Mouse (Mus musculus) monocyte, adult 2 months (primary cell): ENCODE data around the gene Zc3h8.

Source experiments
- DNase-seq, 2 experiments: peaks; one replicate each; pipeline ENCODE4 v3.0.0; 2022; ENCODE audit warnings: low spot score in 2 of 2, low read depth in 1 of 2

Gene Zc3h8

DNA sequence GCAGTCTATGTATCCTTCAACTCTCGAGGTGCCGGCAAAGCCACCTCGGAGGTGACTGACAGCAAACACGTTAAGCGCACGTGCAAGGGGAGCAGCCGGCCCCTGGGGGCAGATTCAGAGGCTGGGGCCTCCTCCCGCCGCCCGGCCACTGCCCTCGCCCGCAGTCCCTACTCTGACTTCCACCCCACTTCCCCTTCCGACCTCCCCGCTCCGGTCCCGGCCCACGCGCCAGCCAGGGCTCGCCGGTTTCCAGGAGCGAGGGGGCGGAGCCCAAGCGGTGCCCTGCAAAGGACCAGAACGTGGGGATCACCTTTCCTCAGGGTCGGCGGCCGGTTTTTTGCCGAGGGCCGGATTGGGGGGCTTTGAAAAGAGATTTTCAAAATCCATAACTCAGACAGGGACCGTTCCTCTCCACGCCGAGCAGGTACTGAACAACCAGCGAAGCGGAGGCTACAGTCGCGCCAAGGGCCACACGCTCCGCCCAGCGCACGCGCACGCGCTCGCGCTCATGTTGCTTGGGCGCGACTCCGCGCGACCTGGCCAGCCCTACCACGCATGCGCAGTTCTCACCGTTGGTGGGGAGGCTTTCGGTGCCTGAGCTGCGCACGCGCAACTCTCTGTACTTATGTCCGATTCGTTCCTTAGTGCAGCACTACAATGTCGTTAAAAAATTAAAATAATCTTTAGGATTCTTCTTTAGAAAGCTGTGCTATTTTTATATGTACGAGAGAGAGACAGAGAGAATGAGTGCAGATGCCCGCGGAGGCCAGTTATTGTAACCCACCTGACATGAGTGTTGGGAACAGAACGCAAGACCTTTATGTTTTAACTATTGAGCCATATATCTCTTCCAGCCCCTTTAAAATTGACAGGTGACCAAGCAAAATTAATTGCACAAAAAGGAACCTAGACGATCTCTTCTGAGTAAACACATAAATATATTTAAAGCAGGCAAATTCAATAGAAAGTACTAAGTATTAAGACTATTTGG is at the start of gene Zc3h8:
Gene Zc3h8 (minus strand): TSS at position 540 of the 991 bp plus-strand sequence.
- peak; percentile 87 to 92 for DNase-seq

DNA sequence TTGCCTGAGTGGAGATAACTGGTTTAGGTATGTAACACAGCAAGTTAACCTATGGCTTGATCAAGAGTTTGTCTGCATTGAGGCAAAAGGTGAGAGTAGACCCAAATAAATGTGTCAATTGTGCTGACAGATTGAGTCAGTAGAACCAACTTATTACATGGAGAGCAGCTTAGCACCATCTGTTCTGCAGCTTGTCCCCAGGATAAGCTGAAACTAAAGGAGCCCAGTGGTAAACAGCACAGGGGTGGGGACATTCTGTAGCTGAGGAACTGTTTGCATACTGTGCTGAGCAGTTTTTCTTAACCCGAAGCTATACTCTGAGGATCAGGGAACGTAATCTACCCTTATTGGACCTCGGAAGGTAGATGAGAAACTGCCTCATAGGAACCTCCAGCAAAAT is 40.9 kb upstream of the Zc3h8 start:
- no peak for DNase-seq

DNA sequence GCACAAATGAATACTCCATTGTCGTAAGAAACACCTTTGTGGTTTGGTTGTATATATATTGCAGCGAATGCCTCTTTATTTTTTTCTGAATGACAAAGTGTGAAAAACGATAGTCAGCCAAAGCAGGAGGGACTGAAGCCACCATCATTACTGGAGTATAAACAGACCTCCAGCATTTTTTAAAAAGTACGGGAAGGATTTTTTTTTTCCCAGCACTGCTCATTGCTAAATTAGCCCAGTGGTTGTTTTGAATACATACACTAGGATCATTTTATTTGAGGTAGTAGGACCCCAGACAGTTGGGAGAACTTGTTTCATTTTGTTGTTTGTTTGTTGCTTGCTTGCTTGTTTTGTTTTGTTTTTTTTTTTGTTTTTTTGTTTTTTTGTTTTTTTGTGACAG is 31.7 kb upstream of the Zc3h8 start:
- no peak for DNase-seq

DNA sequence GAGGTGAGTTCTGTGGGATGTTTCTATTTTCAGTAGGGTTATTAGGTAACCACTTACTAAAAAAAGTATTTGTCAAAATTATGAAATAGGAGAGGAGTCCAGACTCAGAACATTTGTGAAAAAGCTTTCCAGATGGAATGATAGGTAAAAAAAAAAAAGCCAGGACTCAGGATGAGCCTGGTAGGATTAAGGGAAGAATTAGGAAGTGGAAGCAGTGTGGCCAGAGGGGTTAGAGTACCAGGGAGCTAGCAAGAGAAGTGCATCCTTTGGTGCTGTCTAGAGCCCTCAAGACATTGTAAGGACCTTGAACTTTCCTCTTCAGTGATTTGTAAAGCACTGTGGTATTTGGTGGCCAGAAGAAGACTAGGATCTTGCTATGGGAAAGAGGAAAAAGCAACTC is 28.4 kb upstream of the Zc3h8 start:
- DNase-seq, result no peak

DNA sequence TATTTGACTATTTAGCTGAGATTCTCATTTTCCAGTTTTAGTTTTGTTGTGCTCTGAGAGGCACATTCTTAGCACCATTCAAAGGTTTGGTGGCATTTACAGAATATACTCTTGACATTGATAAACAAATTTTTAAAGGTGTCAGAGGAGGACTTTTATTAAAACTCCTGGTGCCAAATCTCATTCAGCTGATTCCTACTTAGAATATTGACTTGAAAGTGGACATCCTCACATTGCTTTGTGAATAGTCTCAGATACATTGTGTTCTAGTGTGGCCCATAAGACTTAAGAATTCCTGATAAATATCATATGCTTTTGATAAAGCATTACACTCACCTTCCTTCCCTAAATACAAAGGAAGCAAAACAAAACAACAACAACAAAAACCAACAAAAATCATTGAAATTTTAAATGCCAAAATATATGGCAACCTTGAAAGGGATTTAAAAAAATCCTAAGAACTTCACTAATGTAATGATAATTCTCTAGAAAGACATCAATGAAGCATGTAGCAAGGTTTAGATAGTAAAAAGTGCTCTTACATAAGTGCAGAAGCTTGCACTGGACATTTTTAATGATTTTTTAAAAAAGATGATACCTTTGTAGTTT is 24.7 kb upstream of the Zc3h8 start:
- no peak for DNase-seq

DNA sequence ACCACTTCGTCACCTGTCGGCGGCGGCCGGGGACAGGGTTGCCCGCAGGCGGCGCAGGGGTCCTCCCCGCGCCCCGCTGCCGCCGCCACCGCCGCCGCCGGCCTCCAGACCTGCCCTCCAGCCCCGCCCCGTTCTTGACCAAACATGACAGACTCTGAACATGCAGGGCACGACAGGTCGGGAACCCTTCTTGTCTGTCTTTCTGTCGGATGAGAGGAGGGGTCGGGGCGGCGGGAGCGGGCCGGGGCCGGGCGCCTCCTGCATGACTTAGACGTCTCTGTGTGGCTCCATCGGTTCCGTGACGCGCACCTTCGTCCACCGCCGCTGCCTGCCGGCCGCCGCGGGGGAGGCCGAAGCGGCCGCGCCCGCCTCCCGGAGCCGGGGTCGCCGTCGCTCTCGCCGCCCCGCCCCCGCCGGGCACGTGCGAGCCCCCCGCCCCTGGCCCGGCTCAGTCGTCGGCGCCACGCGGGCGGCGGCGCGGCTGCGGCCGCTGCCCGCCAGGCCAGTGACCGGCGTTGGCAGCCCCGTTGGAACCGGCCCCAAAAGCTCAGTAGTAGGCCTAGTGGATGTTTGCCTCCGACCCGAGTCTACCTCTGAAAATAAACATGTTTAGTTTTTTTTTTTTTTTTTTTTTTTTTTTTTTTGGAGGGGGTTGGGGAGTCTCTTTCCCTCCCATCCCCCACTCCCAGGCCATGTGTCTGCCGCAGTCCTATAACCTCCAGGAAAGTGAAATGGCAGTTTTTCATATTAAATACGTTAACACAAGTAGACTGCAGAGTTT is 24.0 kb upstream of the Zc3h8 start, which contains the start of gene Gm10762:
Gene Gm10762 (minus strand): TSS at position 65 of the 781 bp plus-strand sequence.
- DNase-seq, result peak; percentile 17 to 64

DNA sequence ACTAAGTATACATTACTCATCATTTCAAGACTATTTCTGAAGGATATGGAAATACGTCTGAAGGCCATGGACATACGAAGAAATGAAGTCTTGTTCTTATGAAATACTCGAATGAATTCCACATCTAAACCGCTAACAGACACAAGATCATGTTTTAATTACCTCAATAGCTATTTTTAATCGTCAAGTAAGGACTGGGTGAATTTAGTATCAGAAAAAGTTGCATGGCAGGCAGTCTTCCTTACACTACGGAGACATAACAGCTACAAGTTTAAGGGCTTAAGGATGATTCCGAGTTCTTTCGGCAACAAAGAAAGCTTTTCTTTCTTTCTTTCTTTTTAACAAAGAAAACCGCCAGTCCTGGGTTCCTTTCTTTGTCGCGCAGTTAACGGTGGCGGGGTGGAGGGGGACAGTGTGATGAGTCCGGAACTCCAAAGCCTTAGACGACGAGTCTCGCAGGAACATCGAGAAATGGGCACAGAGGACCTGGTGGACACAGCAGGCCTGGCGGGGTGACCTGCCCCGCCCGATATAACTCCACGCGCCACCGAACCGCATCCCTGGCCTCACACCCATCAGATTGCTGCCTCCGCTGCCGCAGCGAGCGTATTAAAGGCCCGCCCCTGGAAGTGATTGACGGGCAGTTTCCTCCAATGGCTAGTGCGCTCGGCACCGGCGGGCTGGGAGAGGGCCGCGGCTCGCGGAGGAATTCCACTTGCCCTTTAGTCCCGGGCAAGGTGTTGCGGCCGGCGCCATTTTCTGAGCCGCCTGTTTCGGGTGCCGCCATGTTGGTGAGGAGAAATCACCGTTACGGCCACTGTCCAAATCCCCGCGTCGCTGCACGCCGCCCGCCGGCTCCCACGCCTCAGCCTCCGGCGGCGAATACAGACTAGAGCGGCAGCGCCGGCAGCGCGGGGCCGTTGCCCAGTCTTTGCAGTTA is 23.0 kb upstream of the Zc3h8 start, which contains the start of gene Zc3h6:
Gene Zc3h6 (plus strand): TSS at position 762 of the 940 bp plus-strand sequence.
- peak; percentile 95 to 98 for DNase-seq

DNA sequence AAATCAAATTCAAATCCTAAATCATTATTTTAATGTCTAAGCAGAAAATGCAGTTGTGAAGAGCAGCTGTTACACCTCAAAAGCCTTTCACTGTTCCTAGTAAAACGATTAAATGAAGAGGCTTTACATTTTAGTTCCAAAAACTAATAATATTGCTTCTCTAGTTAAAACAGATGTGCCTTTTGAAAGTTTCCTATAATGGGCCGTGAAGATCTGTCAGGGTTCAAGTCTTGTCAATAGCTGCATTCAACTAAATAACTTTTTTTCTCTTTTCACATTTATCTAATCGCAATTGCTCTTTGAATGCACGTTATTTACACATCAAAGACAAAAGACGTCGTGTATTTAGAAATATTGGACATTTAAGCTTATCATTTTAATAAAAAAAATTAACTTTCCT is 22.4 kb upstream of the Zc3h8 start:
- DNase-seq, result no peak

DNA sequence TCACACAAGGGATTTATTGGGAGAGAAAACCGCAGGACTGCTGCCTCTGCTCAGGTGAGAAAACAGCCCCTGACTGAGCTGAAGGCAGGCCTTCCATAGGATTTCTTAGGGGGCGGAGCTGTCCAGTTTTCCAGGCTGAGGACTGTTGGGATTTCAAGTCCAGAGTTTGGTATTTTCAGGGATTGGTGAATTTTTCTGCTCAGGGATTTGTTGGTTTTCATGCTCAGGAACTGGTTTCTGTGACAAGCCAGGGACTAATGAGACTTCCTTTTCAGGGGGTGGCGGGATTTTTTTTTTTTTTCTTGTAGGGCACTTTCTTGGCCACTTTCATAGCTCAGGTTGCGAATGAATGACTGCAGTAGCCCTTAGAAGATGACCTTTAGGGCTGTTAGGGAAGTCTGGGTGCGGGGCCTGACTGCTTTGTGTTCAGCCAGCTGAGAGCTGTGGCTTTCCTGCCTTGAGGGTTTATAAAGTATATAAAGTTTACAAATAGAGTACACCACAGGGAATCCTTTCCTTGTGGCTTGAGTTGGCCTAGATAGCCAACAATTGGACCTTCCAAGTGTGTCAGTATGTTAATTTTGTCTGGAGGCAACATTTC is 21.7 kb upstream of the Zc3h8 start:
- DNase-seq, result no peak

DNA sequence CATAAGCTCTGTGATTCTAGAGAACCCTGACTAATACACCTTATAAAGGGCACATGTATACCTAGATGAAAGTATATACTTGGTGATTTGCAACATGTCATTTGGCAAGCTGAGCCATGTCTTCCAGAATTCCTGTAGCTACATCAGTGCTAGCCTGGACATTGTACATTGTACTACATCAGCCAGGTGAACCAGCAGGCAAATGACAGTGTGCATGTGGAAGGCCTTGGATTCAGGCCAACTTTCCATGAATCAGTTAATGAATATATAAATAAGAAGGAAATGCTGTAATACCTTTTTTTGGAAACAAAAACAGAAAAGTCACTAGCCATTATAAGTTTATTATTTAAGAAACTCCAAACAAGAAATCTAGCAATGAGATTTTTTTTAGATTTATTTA is 10.3 kb upstream of the Zc3h8 start:
- DNase-seq, result no peak

DNA sequence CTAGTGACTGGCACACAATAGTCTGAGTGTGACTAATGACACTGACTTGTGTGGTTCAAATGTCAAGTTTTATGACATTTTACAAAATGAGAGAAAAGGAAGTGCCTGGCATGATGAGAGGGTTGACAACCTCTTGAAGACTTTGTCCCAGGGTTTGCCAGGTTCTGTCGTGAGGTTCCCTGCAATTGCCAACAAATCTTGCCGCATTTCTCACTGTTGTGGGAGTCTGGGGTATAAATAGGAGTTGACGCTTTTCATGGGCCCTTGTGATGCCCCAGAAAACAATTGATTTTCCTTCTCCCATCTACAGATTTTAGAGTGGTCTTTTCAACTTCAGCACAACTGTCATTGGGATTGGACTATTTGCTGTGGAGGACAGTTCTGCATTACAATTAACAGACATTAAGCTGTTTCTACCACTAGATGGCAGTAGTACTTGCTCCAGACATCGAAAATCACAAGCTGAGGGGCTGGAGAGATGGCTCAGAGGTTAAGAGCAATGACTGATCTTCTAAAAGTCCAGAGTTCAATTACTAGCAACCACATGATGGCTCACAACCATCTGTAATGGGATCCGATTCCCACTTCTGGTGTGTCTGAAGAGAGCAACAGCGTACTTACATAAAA is 4.2 kb upstream of the Zc3h8 start:
- DNase-seq, result no peak

DNA sequence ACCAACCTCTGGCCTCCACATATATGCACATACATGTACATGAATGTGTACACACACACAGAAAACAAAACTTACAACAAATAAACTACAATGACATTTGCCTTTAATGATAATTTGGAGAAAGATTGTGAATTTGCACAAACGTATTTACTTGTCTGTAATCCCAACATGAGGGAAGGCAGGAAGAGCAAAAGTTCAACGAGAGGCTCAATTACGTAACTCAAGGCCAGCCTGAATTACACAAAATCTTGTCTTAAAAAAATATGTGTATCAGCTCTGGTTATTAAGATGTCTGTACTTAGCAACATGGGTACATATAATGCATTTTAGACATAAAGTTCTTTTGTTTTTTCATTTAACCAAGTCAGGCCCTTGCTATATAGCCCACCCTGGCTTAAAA is 7.6 kb downstream of the Zc3h8 start:
- DNase-seq, result no peak

DNA sequence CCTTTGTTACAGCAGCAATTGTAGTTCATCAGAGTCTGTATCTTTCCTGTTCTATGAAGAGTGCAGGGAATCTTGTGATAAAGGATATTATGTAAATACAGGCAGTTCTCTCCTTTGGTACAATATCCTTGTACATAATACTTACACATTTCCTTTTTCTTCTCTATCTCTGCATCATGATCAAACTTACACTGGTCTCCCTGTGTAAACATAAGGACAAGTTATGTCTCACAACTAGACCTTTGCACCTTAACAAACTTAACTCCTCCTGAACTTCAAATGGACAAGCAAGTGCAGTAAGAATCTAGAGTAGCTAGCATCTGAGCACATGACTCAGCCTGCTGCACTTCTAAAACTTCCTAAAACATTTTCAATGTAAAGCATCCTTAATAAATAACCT is 13.2 kb downstream of the Zc3h8 start:
- DNase-seq, result no peak

DNA sequence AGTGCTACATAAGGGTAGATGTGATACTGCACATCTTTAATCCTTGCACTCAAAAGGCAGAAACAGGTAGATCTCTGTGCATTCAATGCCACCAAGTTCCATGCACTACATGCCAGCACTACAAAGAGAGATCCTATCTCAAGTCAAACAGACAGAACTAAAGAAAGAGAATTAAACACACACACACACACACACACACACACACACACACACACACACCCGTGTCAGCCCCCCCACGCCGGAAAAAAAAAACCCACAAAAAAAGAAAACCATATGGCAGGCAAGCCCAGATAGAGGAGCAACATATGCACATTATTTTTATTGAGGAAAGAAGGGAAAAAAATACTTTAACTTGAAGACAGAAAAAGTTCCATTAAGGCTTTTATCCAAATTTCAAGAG is 15.4 kb downstream of the Zc3h8 start:
- no peak for DNase-seq

DNA sequence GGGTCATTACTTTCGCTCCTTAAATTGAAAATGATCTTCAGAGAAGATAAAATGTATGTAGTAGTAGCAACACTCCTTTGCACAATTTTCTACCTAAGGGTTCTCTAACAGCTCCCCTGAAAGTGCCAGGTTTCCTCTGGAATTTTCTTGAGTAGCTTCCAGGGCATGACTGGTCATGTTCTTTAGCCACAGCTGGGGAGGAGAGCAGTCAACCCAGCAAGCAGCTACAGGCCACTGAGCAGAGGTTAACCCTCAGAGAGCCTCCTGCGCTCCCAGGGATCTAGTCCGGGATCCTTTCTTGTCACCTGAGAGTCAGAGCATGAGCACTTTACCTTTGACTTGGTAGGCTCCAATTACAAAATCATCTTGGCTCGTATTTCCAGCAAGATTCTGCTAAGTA is 19.1 kb downstream of the Zc3h8 start:
- no peak for DNase-seq

DNA sequence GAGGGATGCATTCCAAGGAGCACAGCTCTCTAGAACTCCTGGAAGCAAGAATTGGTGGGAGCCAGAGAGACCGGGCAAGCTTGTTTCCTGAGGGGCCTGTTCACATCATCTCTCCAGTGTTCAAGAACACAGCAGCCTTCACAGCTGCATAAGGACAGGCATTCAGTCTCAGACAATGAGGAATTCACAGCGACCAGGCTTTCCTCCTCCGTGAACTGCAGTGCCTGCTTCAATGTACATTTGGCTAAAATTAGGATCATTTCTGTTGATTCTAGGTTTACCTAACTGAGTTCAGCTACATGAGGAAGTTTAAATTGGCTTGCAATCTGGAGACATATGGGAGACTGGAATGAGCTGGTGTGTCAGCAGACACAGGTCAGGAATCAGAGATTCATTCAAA is 27.3 kb downstream of the Zc3h8 start:
- no peak for DNase-seq

DNA sequence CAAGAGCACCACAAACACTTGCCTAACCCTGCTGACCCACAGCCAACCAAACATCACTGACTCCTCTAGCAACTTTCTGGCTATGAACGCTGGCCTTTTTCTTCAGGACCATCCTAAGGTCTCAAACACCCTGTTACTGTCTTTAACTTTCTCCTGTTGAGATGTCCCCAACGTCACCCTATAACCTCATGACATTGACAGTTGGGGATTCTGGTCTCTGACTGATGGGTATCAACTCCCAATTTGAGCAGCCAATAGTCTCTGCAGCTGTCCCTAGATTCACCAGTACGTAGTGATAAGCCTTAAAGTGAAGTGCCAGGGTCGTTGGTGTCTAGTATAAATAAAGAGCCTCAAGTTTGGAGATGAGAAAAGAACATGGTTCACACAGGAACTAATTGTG is 28.9 kb downstream of the Zc3h8 start:
- DNase-seq, result no peak

DNA sequence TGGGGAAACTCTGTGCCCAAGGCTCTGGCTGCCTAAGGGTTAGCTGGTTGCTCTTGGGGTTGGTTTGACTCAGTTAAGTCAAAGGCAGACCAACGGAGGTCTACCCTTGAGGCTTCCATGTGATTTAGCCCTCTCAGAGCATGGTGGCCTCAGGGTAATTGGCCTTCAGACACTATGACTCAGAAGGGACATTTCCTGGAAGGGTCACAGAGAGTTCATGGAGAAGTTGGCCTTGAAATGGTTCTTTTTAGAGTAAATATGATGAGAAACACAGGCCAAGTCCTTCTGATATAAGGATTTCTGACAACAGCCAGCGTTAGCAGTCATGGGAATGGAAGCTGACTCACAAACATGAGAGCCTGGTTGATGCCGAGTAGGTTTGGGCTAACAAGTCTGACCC is 40.2 kb downstream of the Zc3h8 start:
- no peak for DNase-seq

DNA sequence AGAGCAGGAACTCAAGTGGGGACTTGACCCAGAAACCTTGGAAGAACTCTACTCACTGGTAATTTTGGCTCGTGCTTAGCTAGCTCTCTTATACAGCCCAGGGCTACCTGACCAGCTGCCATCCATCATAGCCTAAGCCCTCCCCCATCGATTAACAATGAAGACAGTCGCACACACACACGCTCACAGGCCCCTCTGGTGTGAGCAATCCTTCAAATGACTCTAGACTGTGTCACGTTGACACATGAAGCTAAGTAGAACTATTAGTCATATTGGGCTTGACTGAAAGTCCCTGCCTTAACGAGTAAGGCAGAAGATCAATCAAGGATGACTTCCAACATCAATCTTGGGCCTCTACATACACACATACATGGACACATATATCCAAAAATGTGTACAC is 41.0 kb downstream of the Zc3h8 start:
- DNase-seq, result no peak
